Mouse (Mus musculus) spleen, adult 2 months (tissue): ENCODE results near the gene Arhgap18. TPM values are rescaled to one million over a fixed set of nuclear protein-coding genes. Genes with fewer than 3 reads are reported as not detected.
"Not testable (repeated sequence)": the region's sequence is repeated elsewhere in the genome, so short reads cannot be mapped to it uniquely, and the experiment has no call there.

Experiments
- DNase-seq, 2 experiments: peaks; one replicate each; pipeline versions ENCODE4 v3.0.0 to v3.0.0-alpha.2; 2012 to 2021; ENCODE audit warnings: low spot score in 2 of 2, low read depth in 1 of 2
- H3K27ac ChIP-seq: fragments of 200-500 bp; 2 replicates; pipeline ENCODE4 v1.5.1; 2012; ENCODE audit warnings: low read length, inconsistent platforms; ENCODE audit not compliant: insufficient read depth
- H3K27me3 ChIP-seq: fragments of 200-500 bp; 2 replicates; pipeline ENCODE4 v1.6.1; 2012; ENCODE audit warnings: mild to moderate bottlenecking, moderate library complexity, low read length, inconsistent platforms; ENCODE audit not compliant: control insufficient read depth, insufficient read depth
- H3K36me3 ChIP-seq: fragments of 200-500 bp; 2 replicates; pipeline ENCODE4 v1.6.1; 2012; ENCODE audit warnings: mild to moderate bottlenecking, low read length, inconsistent platforms; ENCODE audit not compliant: control insufficient read depth, insufficient read depth
- H3K4me1 ChIP-seq: fragments of 200-500 bp; 2 replicates; pipeline ENCODE4 v1.6.1; 2011; ENCODE audit warnings: inconsistent platforms; ENCODE audit not compliant: control insufficient read depth, insufficient read depth, insufficient read length
- H3K4me3 ChIP-seq: fragments of 200-500 bp; 2 replicates; pipeline ENCODE4 v1.5.1; 2011; ENCODE audit warnings: mild to moderate bottlenecking, inconsistent platforms; ENCODE audit not compliant: insufficient read depth, insufficient read length; ENCODE audit errors: extremely low read depth
- CTCF ChIP-seq: fragments of 200-500 bp; IDR thresholded peaks from 2 replicates; pipeline ENCODE4 v1.5.1; 2011; ENCODE audit warnings: mild to moderate bottlenecking, inconsistent platforms; ENCODE audit not compliant: insufficient read depth, insufficient read length, insufficient replicate concordance; ENCODE audit errors: extremely low read depth
- POLR2A ChIP-seq: fragments of 200-500 bp; IDR thresholded peaks from 2 replicates; pipeline ENCODE4 v1.6.1; 2011; ENCODE audit warnings: low read depth, low read length, inconsistent platforms
- WGBS: fragments of 180-500 bp; shearing (Covaris S2); methylation state at CpG from one replicate; pipeline ENCODE4 v1.1.7; 2018; 5-methylcytosine and 5-hydroxymethylcytosine counted together
- polyA plus RNA-seq: library from polyadenylated mRNA; depleted of rRNA; stranded (reverse); fragments of >200 nt; gene quantifications from 2 replicates; pipeline ENCODE4 v1.2.3, GENCODE M21; 2012

Arhgap18 gene
- polyA plus RNA-seq, 1 experiment: 1.3 TPM

- 90% methylated on average over 8 of the region's 8 CpGs for WGBS
- no peak for DNase-seq
- no peaks in the 10 kb centered on the region for H3K36me3 ChIP-seq
- no peaks in the 10 kb centered on the region for H3K27me3 ChIP-seq
- no peak for TF ChIP-seq POLR2A
- TF ChIP-seq CTCF: no peak
- no peak overlapping the region for H3K4me3 ChIP-seq
- no peaks in the 10 kb centered on the region for H3K4me1 ChIP-seq
- H3K27ac ChIP-seq: no peak overlapping the region
Measured at GRCm38 (mm10) chr10:26920383-26920979, 167.3 kb downstream of the Arhgap18 start.

GRCm38 (mm10) chr10:26936056-26936455 lies 182.8 kb downstream of the Arhgap18 start:
- 94% methylated on average over 6 of the region's 6 CpGs for WGBS
- DNase-seq, H3K36me3 ChIP-seq, H3K4me1 ChIP-seq, H3K27ac ChIP-seq, H3K27me3 ChIP-seq, H3K4me3 ChIP-seq: not testable (repeated sequence)

- H3K36me3 ChIP-seq, H3K4me1 ChIP-seq, H3K4me3 ChIP-seq, H3K27me3 ChIP-seq, H3K27ac ChIP-seq, DNase-seq: not testable (repeated sequence)
- 90% methylated on average over 4 of the region's 4 CpGs for WGBS
Measured at GRCm38 (mm10) chr10:26938464-26938863, 185.2 kb downstream of the Arhgap18 start.

GRCm38 (mm10) chr10:26939549-26939948 lies 186.3 kb downstream of the Arhgap18 start:
- no peak for DNase-seq
- TF ChIP-seq CTCF (no peak), POLR2A (no peak)
- H3K27me3 ChIP-seq: no peaks in the 10 kb centered on the region
- H3K4me3 ChIP-seq: no peak overlapping the region
- H3K36me3 ChIP-seq: no peaks in the 10 kb centered on the region
- H3K4me1 ChIP-seq: no peaks in the 10 kb centered on the region
- H3K27ac ChIP-seq: no peak overlapping the region
- WGBS: 84% methylated on average over 1 of the region's 1 CpGs

- H3K4me1 ChIP-seq: no peaks in the 10 kb centered on the region
- TF ChIP-seq POLR2A (no peak), CTCF (no peak)
- H3K27me3 ChIP-seq: no peaks in the 10 kb centered on the region
- H3K36me3 ChIP-seq: no peaks in the 10 kb centered on the region
- 76% methylated on average over 2 of the region's 2 CpGs for WGBS
- no peak for DNase-seq
- H3K4me3 ChIP-seq: no peak overlapping the region
- no peak overlapping the region for H3K27ac ChIP-seq
Measured at GRCm38 (mm10) chr10:26948331-26948730, 195.1 kb downstream of the Arhgap18 start.

GRCm38 (mm10) chr10:26949667-26950066 lies 196.4 kb downstream of the Arhgap18 start:
- no peaks in the 10 kb centered on the region for H3K4me1 ChIP-seq
- 80% methylated on average over 8 of the region's 8 CpGs for WGBS
- H3K4me3 ChIP-seq: no peak overlapping the region
- no peak for TF ChIP-seq CTCF
- no peak for TF ChIP-seq POLR2A
- DNase-seq: no peak
- H3K27ac ChIP-seq: no peak overlapping the region
- no peaks in the 10 kb centered on the region for H3K36me3 ChIP-seq
- no peaks in the 10 kb centered on the region for H3K27me3 ChIP-seq

GRCm38 (mm10) chr10:26950448-26950847 lies 197.2 kb downstream of the Arhgap18 start:
- WGBS: 81% methylated on average over 7 of the region's 7 CpGs
- Histone ChIP-seq H3K4me1 (no peaks in the 10 kb centered on the region), H3K4me3 (no peak overlapping the region), H3K27me3 (no peaks in the 10 kb centered on the region), H3K36me3 (no peaks in the 10 kb centered on the region), H3K27ac (no peak overlapping the region)
- TF ChIP-seq POLR2A: no peak
- no peak for TF ChIP-seq CTCF
- no peak for DNase-seq
